In the genomic region with DNA sequence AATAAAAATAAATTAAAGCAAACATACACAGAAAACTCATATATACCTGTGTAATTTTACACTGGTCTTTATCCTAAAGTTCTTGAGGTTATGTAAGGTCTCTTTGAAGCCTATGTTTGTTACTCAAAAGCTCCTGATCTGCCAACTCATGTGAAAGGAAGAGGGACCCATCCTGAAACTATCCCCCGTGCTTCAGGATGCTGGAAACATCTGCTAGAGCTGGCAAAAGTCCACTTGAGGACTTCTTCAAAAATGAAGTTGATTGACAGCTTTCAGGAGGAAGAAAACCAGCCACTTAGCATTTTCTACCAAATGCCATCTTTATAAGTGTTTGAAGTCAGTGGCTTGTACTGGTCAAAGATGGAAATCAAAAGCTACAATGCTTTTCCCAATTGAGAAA, we compare ENCODE assay signal across 28 mouse cellular contexts. TPM values are rescaled to one million over a fixed set of nuclear protein-coding genes. Genes with fewer than 3 reads are reported as not detected.
DNase-seq lines count a peak whose midpoint lies in the region; ATAC-seq lines count a peak whose summit lies in the region.
"Had no signal": no experiment of that assay in that cellular context is flagged by ENCODE, and none has a peak within 500 bp of the region (broad histone marks: within the 10 kb centered on the region; RNA-seq: fewer than 3 reads in every experiment).

No protein-coding gene starts in this region.

- H3K4me1 ChIP-seq in heart, embryonic 12.5 days (replicated peaks), result no peaks in the 10 kb centered on the region
- H3K4me1 ChIP-seq: embryonic facial prominence, embryonic 10.5 days; embryonic facial prominence, embryonic 13.5 days; forebrain, embryonic 12.5 days; forebrain, embryonic 15.5 days; heart, embryonic 13.5 days; hindbrain, embryonic 10.5 days; hindbrain, embryonic 13.5 days; intestine, embryonic 15.5 days had no signal

- H3K4me3 ChIP-seq in heart, embryonic 12.5 days, result no peak overlapping the region
- H3K4me3 ChIP-seq: embryonic facial prominence, embryonic 10.5 days; embryonic facial prominence, embryonic 13.5 days; erythroblast, embryonic 14.5 days; forebrain, embryonic 12.5 days; forebrain, embryonic 15.5 days; gastrocnemius, adult 2 months; heart, embryonic 13.5 days; hindbrain, embryonic 10.5 days; hindbrain, embryonic 13.5 days; intestine, embryonic 15.5 days had no signal

- intact Hi-C loops in heart, postnatal 25 days (cut with DNase I), result no loop called here

- WGBS in heart, embryonic 12.5 days, result 65% methylated on average over 1 of the region's 1 CpGs

- H3K4me2 ChIP-seq in heart, embryonic 12.5 days, result no peak overlapping the region
- H3K4me2 ChIP-seq: embryonic facial prominence, embryonic 13.5 days; forebrain, embryonic 12.5 days; forebrain, embryonic 15.5 days; heart, embryonic 13.5 days; hindbrain, embryonic 13.5 days; intestine, embryonic 15.5 days had no signal

- H3K27ac ChIP-seq in heart, embryonic 12.5 days (ENCODE audit: poor library complexity, severe bottlenecking), result no peak overlapping the region
- H3K27ac ChIP-seq: embryonic facial prominence, embryonic 10.5 days; embryonic facial prominence, embryonic 13.5 days; forebrain, embryonic 12.5 days; forebrain, embryonic 15.5 days; gastrocnemius, adult 2 months; heart, embryonic 13.5 days; hindbrain, embryonic 10.5 days; hindbrain, embryonic 13.5 days; intestine, embryonic 15.5 days had no signal

- no peak overlapping the region for H3K9ac ChIP-seq in heart, embryonic 12.5 days
- H3K9ac ChIP-seq: embryonic facial prominence, embryonic 13.5 days; forebrain, embryonic 12.5 days; forebrain, embryonic 15.5 days; heart, embryonic 13.5 days; hindbrain, embryonic 13.5 days; intestine, embryonic 15.5 days had no signal

- H3K36me3 ChIP-seq in heart, embryonic 12.5 days, result no peaks in the 10 kb centered on the region
- H3K36me3 ChIP-seq: embryonic facial prominence, embryonic 10.5 days; embryonic facial prominence, embryonic 13.5 days; forebrain, embryonic 12.5 days; forebrain, embryonic 15.5 days; heart, embryonic 13.5 days; hindbrain, embryonic 10.5 days; hindbrain, embryonic 13.5 days; intestine, embryonic 15.5 days had no signal

- no peaks in the 10 kb centered on the region for H3K27me3 ChIP-seq in heart, embryonic 12.5 days (replicated peaks)
- H3K27me3 ChIP-seq: embryonic facial prominence, embryonic 13.5 days; forebrain, embryonic 12.5 days; forebrain, embryonic 15.5 days; heart, embryonic 13.5 days; hindbrain, embryonic 13.5 days; intestine, embryonic 15.5 days had no signal

- no peak for ATAC-seq in heart, embryonic 12.5 days (ENCODE audit: insufficient number of reproducible peaks, low FRiP score)
- peak; percentile 20 for ATAC-seq in megakaryocyte progenitor cell, adult 5-6 weeks (replicated peaks; ENCODE audit: poor library complexity)
- ATAC-seq: CD4-positive, CD25-positive, alpha-beta regulatory T cell, adult 4 months; forebrain, embryonic 15.5 days; hindbrain, embryonic 16.5 days; intestine, embryonic 15.5 days had no signal

- no peaks in the 10 kb centered on the region for H3K9me3 ChIP-seq in heart, embryonic 12.5 days (replicated peaks)
- H3K9me3 ChIP-seq: embryonic facial prominence, embryonic 10.5 days; embryonic facial prominence, embryonic 13.5 days; forebrain, embryonic 12.5 days; forebrain, embryonic 15.5 days; hindbrain, embryonic 10.5 days; hindbrain, embryonic 13.5 days; intestine, embryonic 15.5 days had no signal

- peak; percentile 94 for DNase-seq in heart, adult 11 months
- DNase-seq in heart, adult 9 months (ENCODE audit: low spot score in 2 of 2), result peak; percentile 21 to 50
- DNase-seq in heart, postnatal 25 days (ENCODE audit: low spot score), result no peak
- DNase-seq in cerebellum, postnatal 10 days, result no peak
- no peak for DNase-seq in frontal cortex, postnatal 10 days (ENCODE audit: low spot score in 2 of 2)
- DNase-seq: adrenal gland, adult 2 months; adrenal gland, postnatal 14 days; cerebellum, adult 11 months; cerebellum, adult 2 months; cerebellum, adult 9-11 months; cerebellum, postnatal 36 days; embryo, embryonic 11 days; gastrocnemius, adult 2 months; gastrocnemius, postnatal 25 days; kidney, adult 11 months had no signal

RNA-seq across cellular contexts. Expression of gene Mrc1, which starts 40.0 kb away (rescaled TPM):
- 3.0 and 3.3 TPM in 2 replicates for polyA plus RNA-seq in heart, embryonic 12.5 days (2016; fragmentation: Nextera tagmentation; extraction: Ambion mirVana)
- total RNA-seq in heart, postnatal 25 days (2021), result 10 to 100 TPM; 17.5 to 20.0 TPM
- total RNA-seq in megakaryocyte progenitor cell, adult 5-6 weeks (2015), result 0.85 and 1.4 TPM in 2 replicates
- 1.4 and 2.1 TPM in 2 replicates for total RNA-seq in megakaryocyte progenitor cell, adult 5-6 weeks (2017)

Comparison
In these comparisons a context has a peak if more than half of its experiments do, and no peak if none do; other contexts are left out.
1. DNase-seq: peak in heart, adult 11 months (single experiment) and heart, adult 9 months (2 of 2); none in heart, postnatal 25 days (single experiment), cerebellum, postnatal 10 days (0 of 2) and frontal cortex, postnatal 10 days (0 of 2).
2. RNA of gene Mrc1, which starts 40.0 kb away (total RNA-seq): 17.5 to 20.0 TPM in heart, postnatal 25 days; 0.85 to 2.1 TPM in megakaryocyte progenitor cell, adult 5-6 weeks; every median in the first group is over 4 times any median in the second.